Mouse (Mus musculus) C2C12 (cell line): ENCODE results near the gene Oprm1.

Experiments used
- CTCF ChIP-seq: IDR thresholded peaks from one replicate; pipeline ENCODE4 v1.5.1; 2011; ENCODE audit not compliant: control insufficient read depth, insufficient read depth, insufficient read length
- MAX ChIP-seq: IDR thresholded peaks from one replicate; pipeline ENCODE4 v1.6.1; 2011; ENCODE audit warnings: mild to moderate bottlenecking, control low read depth
- MYOG ChIP-seq: IDR thresholded peaks from one replicate; pipeline ENCODE4 v1.6.1; 2011; ENCODE audit not compliant: control insufficient read depth, insufficient read length; ENCODE audit errors: extremely low read depth

- TF ChIP-seq CTCF: no peak
- TF ChIP-seq MYOG: no peak
- TF ChIP-seq MAX: no peak
Measured at GRCm38 (mm10) chr10:7077389-7077808, 319.1 kb downstream of the Oprm1 start.
